Mouse (Mus musculus) liver, postnatal 0 days (tissue): Measurements from ENCODE around the gene Acot11.

Source experiments
- CTCF ChIP-seq: sonication (generic); IDR thresholded peaks from 2 replicates; pipeline ENCODE4 v1.5.1; 2016; ENCODE audit warnings: antibody characterized with exemption, low read depth
- EP300 ChIP-seq: IDR thresholded peaks from 2 replicates; pipeline ENCODE4 v1.6.1; 2016; ENCODE audit warnings: antibody characterized with exemption, low read depth, mild to moderate bottlenecking

GRCm38 (mm10) chr4:106769306-106769705, 35.5 kb downstream of the Acot11 start:
- TF ChIP-seq CTCF (no peak), EP300 (no peak)
